Comparison of ENCODE assay signal across 8 mouse cellular contexts in genomic region chr4:140679723-140680380, GRCm38 (mm10). TPM values are rescaled to one million over a fixed set of nuclear protein-coding genes. Genes with fewer than 3 reads are reported as not detected.
A peak's percentile ranks its signal among the peaks of the same experiment; 100 is the strongest.
DNase-seq lines count a peak whose midpoint lies in the region; ATAC-seq lines count a peak whose summit lies in the region.

No protein-coding gene starts in this region.

- H3K4me1 ChIP-seq in hindbrain, embryonic 14.5 days (replicated peaks; ENCODE audit: control insufficient read depth, insufficient read depth, low read length), result peaks cover 10% of the 10 kb centered on the region

- no peaks in the 10 kb centered on the region for H3K36me3 ChIP-seq in hindbrain, embryonic 14.5 days (replicated peaks; ENCODE audit: control insufficient read depth, insufficient read depth)

- H3K9me3 ChIP-seq in hindbrain, embryonic 14.5 days (ENCODE audit: control insufficient read depth, low read length), result no peaks in the 10 kb centered on the region

- 0 out of 2 replicates have a peak, but pooled peaks cover 2% of the 10 kb centered on the region for H3K27me3 ChIP-seq in hindbrain, embryonic 14.5 days (ENCODE audit: control insufficient read depth, insufficient read depth, low read length)

- ATAC-seq in hindbrain, embryonic 14.5 days (ENCODE audit: low FRiP score), result no peak

- no peak overlapping the region for H3K9ac ChIP-seq in hindbrain, embryonic 14.5 days

- H3K4me2 ChIP-seq in hindbrain, embryonic 14.5 days (replicated peaks), result no peak overlapping the region

- peak; percentile 72 to 93 for DNase-seq in adrenal gland, adult (ENCODE audit: inconsistent age in 2 of 2, low spot score in 1 of 2)
- DNase-seq in adrenal gland, adult 8-10 months, result no peak
- DNase-seq in cerebellum, adult 9-11 months, result peak; percentile 74
- DNase-seq in frontal cortex, postnatal 25 days (ENCODE audit: low spot score in 2 of 2), result peak; percentile 66 to 78
- DNase-seq in hindbrain, embryonic 14.5 days (ENCODE audit: low spot score), result peak; percentile 77
- DNase-seq in layer of hippocampus, postnatal 25 days (ENCODE audit: extremely low spot score in 1 of 2, low spot score in 1 of 2), result peak; percentile 69 to 85
- DNase-seq in lung, postnatal 14 days, result peak; percentile 89
- peak; percentile 79 for DNase-seq in right cerebral cortex, postnatal 4 days

- WGBS in hindbrain, embryonic 14.5 days, result 24% methylated on average over 17 of the region's 18 CpGs

- no peak overlapping the region for H3K27ac ChIP-seq in hindbrain, embryonic 14.5 days

- no peak overlapping the region for H3K4me3 ChIP-seq in hindbrain, embryonic 14.5 days (replicated peaks; ENCODE audit: low read length)

RNA-seq across cellular contexts. Expression of gene Arhgef10l, which starts 14.0 kb away (rescaled TPM):
- 10 to 100 TPM; 13.3 to 46.3 (median 28.5) TPM for total RNA-seq in adrenal gland, adult 8-10 months (2022)
- 19.6 and 21.9 TPM in 2 replicates for polyA plus RNA-seq in hindbrain, embryonic 14.5 days (2014; fragmentation: Nextera tagmentation; extraction: Ambion mirVana)
- 10 to 100 TPM; 43.4 to 46.6 TPM for total RNA-seq in layer of hippocampus, postnatal 25 days (2021)

RNA-seq across cellular contexts. Expression of gene Rcc2, which starts 20.5 kb away (rescaled TPM):
- total RNA-seq in adrenal gland, adult 8-10 months (2022), result 10 to 100 TPM; 71.0 to 87.5 (median 77.3) TPM
- 13.3 and 13.8 TPM in 2 replicates for polyA plus RNA-seq in hindbrain, embryonic 14.5 days (2014; fragmentation: Nextera tagmentation; extraction: Ambion mirVana)
- total RNA-seq in layer of hippocampus, postnatal 25 days (2021), result 10 to 100 TPM; 87.9 to 88.8 TPM
